Mouse (Mus musculus) brown adipose tissue, adult 24 weeks (tissue): Measurements from ENCODE around the gene Tmem230. TPM values are rescaled to one million over a fixed set of nuclear protein-coding genes. Genes with fewer than 3 reads are reported as not detected.

Experiments
- H3K27ac ChIP-seq: fragments of 200-500 bp; replicated peaks from 2 replicates; pipeline ENCODE4 v1.5.1; 2012; ENCODE audit warnings: low read depth, mild to moderate bottlenecking, low read length
- H3K4me1 ChIP-seq: fragments of 200-500 bp; 2 replicates; pipeline ENCODE4 v1.6.1; 2012; ENCODE audit warnings: low read length, mixed read lengths; ENCODE audit not compliant: control insufficient read depth, insufficient read depth, insufficient read length
- H3K4me3 ChIP-seq: fragments of 200-500 bp; 2 replicates; pipeline ENCODE4 v1.5.1; 2012; ENCODE audit warnings: low read depth, mild to moderate bottlenecking, low read length, moderate library complexity; ENCODE audit not compliant: insufficient read depth
- polyA plus RNA-seq: library from polyadenylated mRNA; stranded (reverse); fragments of >200 nt; gene quantifications from 2 replicates; pipeline ENCODE4 v1.2.4, GENCODE M21; 2012; ENCODE audit not compliant: missing spikeins, insufficient read depth, insufficient read length

Gene Tmem230
- polyA plus RNA-seq, 1 experiment = 31.3 TPM

- Histone ChIP-seq H3K27ac (peak overlapping the region; percentile 30; the same call in 1 of the 2 replicates), H3K4me1 (peaks cover 43% of the 10 kb centered on the region)
Measured at GRCm38 (mm10) chr2:132280518-132281120, 33.0 kb upstream of the Tmem230 start.

GRCm38 (mm10) chr2:132279978-132280377 is 32.4 kb upstream of the Tmem230 start:
- Histone ChIP-seq H3K27ac (0 out of 2 replicates have a peak overlapping the region, but pooled peaks have one; percentile 19), H3K4me3 (no peak overlapping the region), H3K4me1 (peaks cover 38% of the 10 kb centered on the region)

More at GRCm38 (mm10) chr2:132280518-132281120, 33.0 kb upstream of the Tmem230 start:
- no peak overlapping the region for H3K4me3 ChIP-seq

- peaks cover 34% of the 10 kb centered on the region for H3K4me1 ChIP-seq
- H3K27ac ChIP-seq = peak overlapping the region; percentile 35
- no peak overlapping the region for H3K4me3 ChIP-seq
Measured at GRCm38 (mm10) chr2:132279336-132279882, 31.8 kb upstream of the Tmem230 start.

GRCm38 (mm10) chr2:132278273-132278853 is 30.8 kb upstream of the Tmem230 start:
- 0 out of 2 replicates have a peak overlapping the region, but pooled peaks have one; percentile 0 for H3K27ac ChIP-seq
- H3K4me3 ChIP-seq = no peak overlapping the region
- H3K4me1 ChIP-seq = peaks cover 33% of the 10 kb centered on the region

GRCm38 (mm10) chr2:132276249-132276648 is 28.6 kb upstream of the Tmem230 start:
- H3K4me1 ChIP-seq = peaks cover 25% of the 10 kb centered on the region
- no peak overlapping the region for H3K27ac ChIP-seq
- H3K4me3 ChIP-seq = no peak overlapping the region

GRCm38 (mm10) chr2:132275527-132275926 is 27.9 kb upstream of the Tmem230 start:
- no peak overlapping the region for H3K27ac ChIP-seq
- peaks cover 20% of the 10 kb centered on the region for H3K4me1 ChIP-seq
- no peak overlapping the region for H3K4me3 ChIP-seq

GRCm38 (mm10) chr2:132272694-132273389 is 25.2 kb upstream of the Tmem230 start:
- Histone ChIP-seq H3K27ac (no peak overlapping the region), H3K4me1 (peaks cover 17% of the 10 kb centered on the region), H3K4me3 (no peak overlapping the region)

- no peak overlapping the region for H3K27ac ChIP-seq
- no peak overlapping the region for H3K4me3 ChIP-seq
- H3K4me1 ChIP-seq = peaks cover 17% of the 10 kb centered on the region
Measured at GRCm38 (mm10) chr2:132270331-132270951, 22.8 kb upstream of the Tmem230 start.

- Histone ChIP-seq H3K27ac (0 out of 2 replicates have a peak overlapping the region, but pooled peaks have one; percentile 10), H3K4me1 (peaks cover 20% of the 10 kb centered on the region), H3K4me3 (no peak overlapping the region)
Measured at GRCm38 (mm10) chr2:132269217-132269616, 21.6 kb upstream of the Tmem230 start.

- Histone ChIP-seq H3K27ac (no peak overlapping the region), H3K4me1 (peaks cover 17% of the 10 kb centered on the region), H3K4me3 (no peak overlapping the region)
Measured at GRCm38 (mm10) chr2:132266086-132266485, 18.5 kb upstream of the Tmem230 start.

GRCm38 (mm10) chr2:132265196-132265595 is 17.6 kb upstream of the Tmem230 start:
- Histone ChIP-seq H3K4me3 (peak overlapping the region; percentile 14; the same call in 1 of the 2 replicates), H3K27ac (peak overlapping the region; percentile 65; the same call in 1 of the 2 replicates), H3K4me1 (peaks cover 13% of the 10 kb centered on the region)

GRCm38 (mm10) chr2:132264266-132264710 is 16.7 kb upstream of the Tmem230 start:
- peaks cover 8% of the 10 kb centered on the region for H3K4me1 ChIP-seq
- H3K4me3 ChIP-seq = peak overlapping the region; percentile 91
- H3K27ac ChIP-seq = peak overlapping the region; percentile 67

GRCm38 (mm10) chr2:132263421-132264265 is 16.0 kb upstream of the Tmem230 start:
- H3K4me1 ChIP-seq = peaks cover 6% of the 10 kb centered on the region
- H3K27ac ChIP-seq = peak overlapping the region; percentile 67
- H3K4me3 ChIP-seq = peak overlapping the region; percentile 91

- Histone ChIP-seq H3K27ac (peak within 1 kb of the TSS; percentile 67), H3K4me3 (peak within 1 kb of the TSS; percentile 91), H3K4me1 (peaks cover 6% of the 10 kb centered on the region)
Measured at GRCm38 (mm10) chr2:132262879-132263398, 15.3 kb upstream of the Tmem230 start, which contains the start of gene Cds2. TSS of gene Cds2 (plus strand) at chr2:132263148.
